Mouse (Mus musculus): Measurements from ENCODE around the gene Khdc4. TPM values are rescaled to one million over a fixed set of nuclear protein-coding genes. Genes with fewer than 3 reads are reported as not detected.

The Khdc4 gene
- polyA plus RNA-seq, 1 experiment from 2014 or later, result 72.3 TPM

- H3K9me3 ChIP-seq (replicated peaks; ENCODE audit: control insufficient read depth, low read length), result no peaks in the 10 kb centered on the region
- no peaks in the 10 kb centered on the region for H3K36me3 ChIP-seq (ENCODE audit: control insufficient read depth, insufficient read depth, low read length)
- peak; percentile 15; the same call in 1 of the 2 replicates for ATAC-seq (ENCODE audit: insufficient read depth, low FRiP score)
- peak overlapping the region; percentile 70 for H3K27ac ChIP-seq (ENCODE audit: low read length)
- H3K4me1 ChIP-seq (ENCODE audit: control insufficient read depth, insufficient read depth, low read length), result no peaks in the 10 kb centered on the region
- H3K4me3 ChIP-seq (replicated peaks; ENCODE audit: low read length), result no peak overlapping the region
- no peak overlapping the region for H3K4me2 ChIP-seq (ENCODE audit: low read depth, low read length)
- 58% methylated on average over 6 of the region's 6 CpGs for WGBS
- H3K27me3 ChIP-seq (ENCODE audit: control insufficient read depth, insufficient read depth, low read length), result no peaks in the 10 kb centered on the region
- H3K9ac ChIP-seq (ENCODE audit: low read length), result 0 out of 2 replicates have a peak overlapping the region, but pooled peaks have one; percentile 2
Observed at GRCm38 (mm10) chr3:88653516-88654370, 31.9 kb upstream of the Khdc4 start.

GRCm38 (mm10) chr3:88654621-88655020 lies 31.0 kb upstream of the Khdc4 start:
- H3K36me3 ChIP-seq (ENCODE audit: control insufficient read depth, insufficient read depth, low read length), result no peaks in the 10 kb centered on the region
- H3K27me3 ChIP-seq (ENCODE audit: control insufficient read depth, insufficient read depth, low read length), result no peaks in the 10 kb centered on the region
- no peak overlapping the region for H3K4me2 ChIP-seq (ENCODE audit: low read depth, low read length)
- H3K4me3 ChIP-seq (replicated peaks; ENCODE audit: low read length), result no peak overlapping the region
- H3K9ac ChIP-seq (ENCODE audit: low read length), result no peak overlapping the region
- no peaks in the 10 kb centered on the region for H3K9me3 ChIP-seq (replicated peaks; ENCODE audit: control insufficient read depth, low read length)
- H3K27ac ChIP-seq (ENCODE audit: low read length), result no peak overlapping the region
- 64% methylated on average over 4 of the region's 4 CpGs for WGBS
- ATAC-seq (ENCODE audit: insufficient read depth, low FRiP score), result no peak
- no peaks in the 10 kb centered on the region for H3K4me1 ChIP-seq (ENCODE audit: control insufficient read depth, insufficient read depth, low read length)

- Histone ChIP-seq H3K4me2 (ENCODE audit: low read depth, low read length) (no peak overlapping the region), H3K4me3 (replicated peaks; ENCODE audit: low read length) (no peak overlapping the region), H3K4me1 (ENCODE audit: control insufficient read depth, insufficient read depth, low read length) (no peaks in the 10 kb centered on the region), H3K27ac (ENCODE audit: low read length) (no peak overlapping the region), H3K9ac (ENCODE audit: low read length) (no peak overlapping the region), H3K27me3 (ENCODE audit: control insufficient read depth, insufficient read depth, low read length) (no peaks in the 10 kb centered on the region), H3K9me3 (replicated peaks; ENCODE audit: control insufficient read depth, low read length) (no peaks in the 10 kb centered on the region), H3K36me3 (ENCODE audit: control insufficient read depth, insufficient read depth, low read length) (no peaks in the 10 kb centered on the region)
- ATAC-seq (ENCODE audit: insufficient read depth, low FRiP score), result no peak
- WGBS, result 78% methylated on average over 8 of the region's 8 CpGs
Observed at GRCm38 (mm10) chr3:88655619-88656018, 30.0 kb upstream of the Khdc4 start.

GRCm38 (mm10) chr3:88658441-88659127 lies 27.0 kb upstream of the Khdc4 start:
- Histone ChIP-seq H3K4me1 (ENCODE audit: control insufficient read depth, insufficient read depth, low read length) (no peaks in the 10 kb centered on the region), H3K9me3 (replicated peaks; ENCODE audit: control insufficient read depth, low read length) (no peaks in the 10 kb centered on the region), H3K27ac (ENCODE audit: low read length) (no peak overlapping the region), H3K4me3 (replicated peaks; ENCODE audit: low read length) (no peak overlapping the region), H3K4me2 (ENCODE audit: low read depth, low read length) (no peak overlapping the region), H3K9ac (ENCODE audit: low read length) (no peak overlapping the region), H3K36me3 (ENCODE audit: control insufficient read depth, insufficient read depth, low read length) (no peaks in the 10 kb centered on the region), H3K27me3 (ENCODE audit: control insufficient read depth, insufficient read depth, low read length) (no peaks in the 10 kb centered on the region)
- 47% methylated on average over 5 of the region's 5 CpGs for WGBS
- ATAC-seq (ENCODE audit: insufficient read depth, low FRiP score), result no peak

- 37% methylated on average over 6 of the region's 6 CpGs for WGBS
- Histone ChIP-seq H3K9ac (ENCODE audit: low read length) (no peak overlapping the region), H3K4me3 (replicated peaks; ENCODE audit: low read length) (no peak overlapping the region), H3K9me3 (replicated peaks; ENCODE audit: control insufficient read depth, low read length) (no peaks in the 10 kb centered on the region), H3K36me3 (ENCODE audit: control insufficient read depth, insufficient read depth, low read length) (no peaks in the 10 kb centered on the region), H3K27me3 (ENCODE audit: control insufficient read depth, insufficient read depth, low read length) (no peaks in the 10 kb centered on the region), H3K27ac (ENCODE audit: low read length) (no peak overlapping the region), H3K4me1 (ENCODE audit: control insufficient read depth, insufficient read depth, low read length) (no peaks in the 10 kb centered on the region), H3K4me2 (ENCODE audit: low read depth, low read length) (no peak overlapping the region)
- ATAC-seq (ENCODE audit: insufficient read depth, low FRiP score), result no peak
Observed at GRCm38 (mm10) chr3:88659798-88660197, 25.8 kb upstream of the Khdc4 start.

GRCm38 (mm10) chr3:88664095-88664494 lies 21.5 kb upstream of the Khdc4 start:
- Histone ChIP-seq H3K9me3 (replicated peaks; ENCODE audit: control insufficient read depth, low read length) (no peaks in the 10 kb centered on the region), H3K27ac (ENCODE audit: low read length) (no peak overlapping the region), H3K4me2 (ENCODE audit: low read depth, low read length) (no peak overlapping the region), H3K4me3 (replicated peaks; ENCODE audit: low read length) (no peak overlapping the region), H3K9ac (ENCODE audit: low read length) (no peak overlapping the region), H3K27me3 (ENCODE audit: control insufficient read depth, insufficient read depth, low read length) (no peaks in the 10 kb centered on the region), H3K4me1 (ENCODE audit: control insufficient read depth, insufficient read depth, low read length) (no peaks in the 10 kb centered on the region), H3K36me3 (ENCODE audit: control insufficient read depth, insufficient read depth, low read length) (no peaks in the 10 kb centered on the region)
- no peak for ATAC-seq (ENCODE audit: insufficient read depth, low FRiP score)
- WGBS, result 79% methylated on average over 4 of the region's 4 CpGs

- Histone ChIP-seq H3K4me2 (ENCODE audit: low read depth, low read length) (peak overlapping the region; percentile 58), H3K9ac (ENCODE audit: low read length) (peak overlapping the region; percentile 62), H3K4me1 (ENCODE audit: control insufficient read depth, insufficient read depth, low read length) (0 out of 2 replicates have a peak, but pooled peaks cover 5% of the 10 kb centered on the region), H3K4me3 (replicated peaks; ENCODE audit: low read length) (peak overlapping the region; percentile 39), H3K36me3 (ENCODE audit: control insufficient read depth, insufficient read depth, low read length) (no peaks in the 10 kb centered on the region), H3K27ac (ENCODE audit: low read length) (no peak overlapping the region), H3K9me3 (replicated peaks; ENCODE audit: control insufficient read depth, low read length) (no peaks in the 10 kb centered on the region), H3K27me3 (ENCODE audit: control insufficient read depth, insufficient read depth, low read length) (no peaks in the 10 kb centered on the region)
- 9% methylated on average over 11 of the region's 11 CpGs for WGBS
- peak; percentile 53; the same call in 1 of the 2 replicates for ATAC-seq (ENCODE audit: insufficient read depth, low FRiP score)
Observed at GRCm38 (mm10) chr3:88677399-88677798, 8.2 kb upstream of the Khdc4 start.

GRCm38 (mm10) chr3:88683814-88684213 lies 1.8 kb upstream of the Khdc4 start:
- Histone ChIP-seq H3K27ac (ENCODE audit: low read length) (peak overlapping the region; percentile 82), H3K4me3 (replicated peaks; ENCODE audit: low read length) (no peak overlapping the region), H3K4me1 (ENCODE audit: control insufficient read depth, insufficient read depth, low read length) (peaks cover 19% of the 10 kb centered on the region), H3K4me2 (ENCODE audit: low read depth, low read length) (no peak overlapping the region), H3K9ac (ENCODE audit: low read length) (no peak overlapping the region), H3K36me3 (ENCODE audit: control insufficient read depth, insufficient read depth, low read length) (no peaks in the 10 kb centered on the region), H3K9me3 (replicated peaks; ENCODE audit: control insufficient read depth, low read length) (no peaks in the 10 kb centered on the region), H3K27me3 (ENCODE audit: control insufficient read depth, insufficient read depth, low read length) (no peaks in the 10 kb centered on the region)
- WGBS, result 77% methylated on average over 2 of the region's 2 CpGs
- ATAC-seq (ENCODE audit: insufficient read depth, low FRiP score), result no peak

All from stomach, embryonic 16.5 days (tissue).